Mouse (Mus musculus): ENCODE data around the gene I0C0044D17Rik. TPM values are rescaled to one million over a fixed set of nuclear protein-coding genes. Genes with fewer than 3 reads are reported as not detected.
A peak's percentile ranks its signal among the peaks of the same experiment; 100 is the strongest.
"Not testable (repeated sequence)": the region's sequence is repeated elsewhere in the genome, so short reads cannot be mapped to it uniquely, and the experiment has no call there.

Gene I0C0044D17Rik
- not detected in 2 replicates for total RNA-seq (2014; fragmentation: Nextera tagmentation)
- not detected in 2 replicates for total RNA-seq (2017)

GRCm38 (mm10) chr4:98823740-98824139, at the start of gene I0C0044D17Rik:
TSS of gene I0C0044D17Rik (minus strand) at chr4:98823840.
- ATAC-seq (replicated peaks; ENCODE audit: poor library complexity, severe bottlenecking), result not testable (repeated sequence)

GRCm38 (mm10) chr4:98865386-98866237, 42.0 kb upstream of the I0C0044D17Rik start:
- ATAC-seq (replicated peaks; ENCODE audit: poor library complexity, severe bottlenecking), result no peak

DNA sequence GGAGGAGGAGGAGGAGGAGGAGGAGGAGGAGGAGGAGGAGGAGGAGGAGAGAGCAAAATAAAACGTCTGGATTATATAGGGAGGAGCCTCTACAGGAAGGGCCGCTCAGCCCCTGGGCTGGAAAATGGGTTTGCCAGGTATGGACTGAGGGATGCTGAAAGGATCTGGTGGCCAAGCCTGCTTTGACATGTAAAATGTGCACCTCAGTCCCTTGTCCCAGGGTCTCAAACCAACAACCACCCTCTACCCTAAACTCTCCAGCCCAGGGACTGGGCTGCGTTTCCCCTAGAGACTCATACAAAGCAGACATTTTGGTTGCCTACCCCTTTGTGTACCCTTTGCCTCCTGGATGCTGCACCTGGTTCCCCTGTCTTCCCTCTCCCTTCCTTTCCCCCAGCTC, 40.9 kb upstream of the I0C0044D17Rik start:
- ATAC-seq (replicated peaks; ENCODE audit: poor library complexity, severe bottlenecking), result no peak

DNA sequence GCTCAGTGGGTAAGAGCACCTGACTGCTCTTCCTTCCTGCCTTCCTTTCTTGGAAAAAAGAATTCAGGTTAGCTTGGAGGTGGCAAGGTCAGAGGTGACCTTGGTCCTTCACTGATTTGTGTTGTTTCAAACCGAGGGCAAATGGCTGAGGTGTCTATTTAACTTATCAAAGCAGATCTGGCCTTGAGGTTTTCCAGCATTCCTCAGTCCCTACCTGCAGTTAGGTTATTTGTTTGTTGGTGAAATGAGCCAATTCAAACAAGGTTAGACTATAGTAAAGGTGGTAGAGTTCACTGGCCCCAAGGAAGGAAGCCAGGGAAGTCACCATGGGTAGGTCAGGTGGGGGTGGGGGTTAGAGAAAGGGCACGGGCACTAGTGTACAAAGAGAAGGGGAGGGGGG, 40.5 kb upstream of the I0C0044D17Rik start:
- no peak for ATAC-seq (replicated peaks; ENCODE audit: poor library complexity, severe bottlenecking)

DNA sequence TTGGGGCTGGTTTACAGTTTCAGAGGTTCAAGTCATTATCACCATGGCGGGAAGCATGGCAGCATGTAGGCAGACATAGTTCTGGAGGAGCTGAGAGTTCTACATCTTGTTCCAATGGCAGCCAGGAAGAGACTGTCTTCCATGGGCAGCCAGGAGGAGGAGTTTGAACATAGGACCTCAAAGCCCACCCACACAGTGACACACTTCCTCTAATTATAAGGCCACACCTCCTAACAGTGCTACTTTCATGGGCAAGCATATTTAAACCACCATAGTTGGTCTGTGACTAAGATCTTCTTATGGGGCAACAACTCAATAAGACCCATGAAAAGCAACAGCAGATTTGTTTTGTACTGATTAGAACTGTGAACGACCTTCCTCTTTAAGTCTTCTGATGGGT, 39.8 kb upstream of the I0C0044D17Rik start:
- ATAC-seq (replicated peaks; ENCODE audit: poor library complexity, severe bottlenecking), result no peak

DNA sequence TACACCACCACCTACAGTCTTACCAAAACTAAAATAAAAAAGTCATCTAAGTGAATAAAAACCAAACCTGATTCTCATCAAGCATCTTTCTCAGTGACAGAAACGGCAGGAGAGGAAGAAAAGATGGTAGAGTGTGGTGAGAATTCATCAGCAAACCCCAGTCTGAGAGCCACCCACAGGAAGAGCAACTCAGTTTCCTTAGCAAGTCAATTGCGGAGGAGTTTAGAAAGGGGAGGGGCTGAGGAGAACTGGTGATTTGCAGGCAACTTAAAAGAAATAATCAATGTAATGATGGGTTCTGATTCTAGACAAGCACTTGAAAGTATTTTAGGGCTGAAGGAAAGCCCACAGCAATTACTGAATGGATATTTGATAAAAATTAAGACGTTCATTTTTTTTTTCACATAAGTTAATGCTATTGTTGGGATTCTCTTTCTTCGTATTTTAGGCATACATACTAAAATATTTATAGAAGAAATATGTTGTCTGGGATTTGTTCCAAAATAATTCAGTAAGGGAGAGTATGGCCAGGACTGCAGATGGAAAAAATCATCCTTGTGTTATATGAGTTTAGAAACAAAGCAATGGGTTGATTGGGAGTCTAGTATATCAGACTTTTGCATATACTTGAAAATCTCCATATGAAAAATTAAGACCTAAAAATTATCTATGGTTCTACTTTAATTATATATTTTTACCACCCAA, 34.7 kb upstream of the I0C0044D17Rik start:
- ATAC-seq (replicated peaks; ENCODE audit: poor library complexity, severe bottlenecking), result no peak

GRCm38 (mm10) chr4:98857037-98857648, 33.5 kb upstream of the I0C0044D17Rik start:
- ATAC-seq (replicated peaks; ENCODE audit: poor library complexity, severe bottlenecking), result no peak

DNA sequence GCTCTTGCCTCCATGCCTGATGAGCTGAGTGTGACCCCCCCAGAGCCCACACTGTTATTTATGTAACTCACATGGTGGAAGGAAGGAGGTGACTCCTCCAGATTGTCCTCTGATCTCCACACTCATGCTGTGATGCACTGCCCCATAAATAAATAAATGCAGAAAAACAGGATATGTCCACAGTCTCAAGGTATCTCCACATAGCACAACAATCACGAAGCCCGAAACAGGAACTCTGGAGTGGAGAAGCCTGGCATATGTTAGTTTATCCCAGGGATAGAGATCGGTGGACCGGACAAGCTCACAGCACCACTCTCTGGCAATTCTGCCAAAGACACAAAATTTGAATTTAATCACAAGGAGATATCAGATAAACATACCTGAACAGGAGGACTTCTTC, 30.3 kb upstream of the I0C0044D17Rik start:
- ATAC-seq (replicated peaks; ENCODE audit: poor library complexity, severe bottlenecking), result no peak

GRCm38 (mm10) chr4:98850485-98850884, 26.8 kb upstream of the I0C0044D17Rik start:
- peak; percentile 55; the same call in 1 of the 2 replicates for ATAC-seq (replicated peaks; ENCODE audit: poor library complexity, severe bottlenecking)

GRCm38 (mm10) chr4:98847120-98847885, 23.7 kb upstream of the I0C0044D17Rik start:
- no peak for ATAC-seq (replicated peaks; ENCODE audit: poor library complexity, severe bottlenecking)

- no peak for ATAC-seq (replicated peaks; ENCODE audit: poor library complexity, severe bottlenecking)
Observed at GRCm38 (mm10) chr4:98846396-98846795, 22.8 kb upstream of the I0C0044D17Rik start.

- no peak for ATAC-seq (replicated peaks; ENCODE audit: poor library complexity, severe bottlenecking)
Observed at GRCm38 (mm10) chr4:98845687-98846125, 22.1 kb upstream of the I0C0044D17Rik start.

GRCm38 (mm10) chr4:98845201-98845600, 21.6 kb upstream of the I0C0044D17Rik start:
- ATAC-seq (replicated peaks; ENCODE audit: poor library complexity, severe bottlenecking), result no peak

DNA sequence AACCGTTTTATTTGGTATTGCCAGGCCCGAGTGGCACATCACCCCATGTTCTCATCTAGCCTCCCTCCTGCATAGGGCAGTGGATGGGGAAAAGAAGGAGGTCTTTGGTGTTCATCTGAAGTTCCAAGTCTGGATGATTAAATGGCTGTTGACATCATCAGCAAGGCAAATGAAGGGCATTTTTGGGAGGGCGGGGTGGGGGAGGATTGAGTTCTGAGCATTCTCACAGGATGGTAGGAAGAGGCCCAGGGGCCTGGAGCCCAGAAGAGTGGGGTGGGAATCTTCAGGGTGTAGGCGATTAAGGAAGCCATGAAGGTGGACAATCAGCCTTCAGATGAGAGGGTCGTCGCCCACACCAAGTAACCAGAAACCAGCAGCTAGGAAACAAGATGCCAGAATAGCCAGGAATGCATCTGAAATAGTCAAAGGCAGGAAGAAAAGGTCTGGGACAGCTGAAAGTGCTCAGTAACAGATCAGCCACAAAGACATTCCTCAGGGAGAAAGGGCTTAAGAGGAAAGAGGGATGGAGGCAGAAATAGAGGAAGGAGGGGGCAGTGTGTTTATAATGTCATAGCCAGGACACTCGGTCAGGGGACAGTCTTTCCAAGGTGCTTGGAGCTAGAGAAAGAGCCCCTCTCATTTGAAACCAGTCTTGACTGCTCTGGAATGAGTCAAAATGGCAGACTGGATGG, 20.4 kb upstream of the I0C0044D17Rik start:
- ATAC-seq (replicated peaks; ENCODE audit: poor library complexity, severe bottlenecking), result no peak

DNA sequence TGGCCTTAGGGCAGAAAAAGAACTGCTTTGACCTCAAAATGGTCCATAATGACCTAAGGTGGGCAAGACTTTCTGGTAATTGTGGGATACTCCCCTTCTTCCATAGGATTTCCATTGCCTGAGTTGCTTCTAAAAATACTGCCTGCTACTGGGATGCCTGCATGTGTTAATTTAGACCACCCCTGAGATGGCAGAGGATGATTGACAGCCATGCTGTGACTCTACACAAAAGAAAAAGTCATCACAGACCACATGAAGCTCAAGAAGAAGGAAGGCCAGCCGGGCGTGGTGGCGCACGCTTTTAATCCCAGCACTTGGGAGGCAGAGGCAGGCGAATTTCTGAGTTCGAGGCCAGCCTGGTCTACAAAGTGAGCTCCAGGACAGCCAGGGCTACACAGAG, 17.6 kb upstream of the I0C0044D17Rik start:
- ATAC-seq (replicated peaks; ENCODE audit: poor library complexity, severe bottlenecking), result not testable (repeated sequence)

DNA sequence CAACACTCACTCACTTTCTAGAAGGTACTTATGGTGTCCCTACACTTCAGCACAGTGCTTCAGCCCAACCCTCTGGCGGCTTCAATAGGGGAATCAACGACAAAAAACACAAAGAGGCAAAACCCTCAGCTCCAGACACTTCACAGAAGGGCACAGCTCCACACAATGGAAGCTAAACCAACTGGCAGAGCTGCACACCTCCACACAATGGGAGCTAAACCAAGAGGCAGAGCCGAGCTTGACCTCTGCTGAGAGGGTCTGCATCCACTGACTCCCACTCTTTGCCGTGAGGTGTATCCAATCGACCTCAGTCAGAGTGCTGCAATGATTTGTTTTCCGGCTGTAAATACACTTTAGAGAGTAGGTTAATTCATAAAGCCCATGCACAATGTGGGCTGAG, 16.9 kb upstream of the I0C0044D17Rik start:
- no peak for ATAC-seq (replicated peaks; ENCODE audit: poor library complexity, severe bottlenecking)

DNA sequence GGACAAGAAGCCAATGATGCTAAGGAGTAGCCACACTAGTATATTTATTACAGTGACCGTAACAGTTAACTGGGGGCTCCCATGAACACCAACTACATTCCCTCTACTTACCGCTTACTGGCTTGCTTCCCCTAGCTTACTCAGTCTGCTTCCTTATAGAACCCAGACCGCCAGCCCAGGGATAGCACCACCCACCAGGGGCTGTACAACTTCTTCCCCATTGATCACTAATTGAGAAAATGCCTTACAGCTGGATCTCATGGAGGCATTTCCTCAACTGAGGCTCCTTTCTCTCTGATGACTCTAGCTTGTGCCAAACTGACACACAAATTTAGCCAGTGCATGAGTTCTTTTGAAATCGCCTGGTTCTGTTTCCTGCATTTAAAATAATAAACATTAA, 15.3 kb upstream of the I0C0044D17Rik start:
- ATAC-seq (replicated peaks; ENCODE audit: poor library complexity, severe bottlenecking), result no peak

DNA sequence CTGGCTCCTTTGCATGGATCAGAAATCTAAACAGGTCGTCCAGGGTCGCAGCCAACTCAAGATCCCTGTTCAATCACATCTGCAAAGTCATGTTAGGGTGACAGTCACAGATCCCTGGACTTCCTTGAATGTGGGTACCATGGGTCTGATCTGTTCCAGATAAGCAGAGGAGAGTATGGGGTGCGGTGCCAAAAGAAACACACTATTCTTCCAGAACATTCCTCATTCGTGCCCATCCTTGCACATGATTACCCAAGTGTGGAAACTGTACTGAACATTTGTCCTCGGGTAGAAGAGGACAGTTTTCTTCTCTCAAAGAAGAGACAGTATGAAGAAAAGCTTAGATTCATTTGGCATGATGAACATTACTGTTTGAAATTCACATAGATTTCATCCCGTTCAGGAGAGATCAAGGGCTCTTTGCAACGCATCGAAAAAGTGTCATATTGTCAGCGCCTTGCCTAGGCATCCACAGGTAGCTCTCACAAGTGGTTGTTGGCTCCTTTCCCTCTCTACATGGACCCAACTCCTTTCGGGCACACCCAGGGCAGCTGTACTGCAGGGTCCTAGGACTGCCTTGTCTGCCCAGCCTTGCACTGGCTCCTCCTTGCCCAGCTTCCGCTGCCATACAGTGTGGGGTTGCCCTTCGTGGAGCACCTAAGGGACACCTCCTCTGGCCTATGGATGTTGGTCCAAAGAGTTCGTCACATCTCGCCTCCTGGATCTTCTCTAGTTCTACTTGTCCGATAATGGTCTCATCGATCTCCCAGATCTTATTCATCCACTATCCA, 14.3 kb upstream of the I0C0044D17Rik start:
- ATAC-seq (replicated peaks; ENCODE audit: poor library complexity, severe bottlenecking), result no peak

DNA sequence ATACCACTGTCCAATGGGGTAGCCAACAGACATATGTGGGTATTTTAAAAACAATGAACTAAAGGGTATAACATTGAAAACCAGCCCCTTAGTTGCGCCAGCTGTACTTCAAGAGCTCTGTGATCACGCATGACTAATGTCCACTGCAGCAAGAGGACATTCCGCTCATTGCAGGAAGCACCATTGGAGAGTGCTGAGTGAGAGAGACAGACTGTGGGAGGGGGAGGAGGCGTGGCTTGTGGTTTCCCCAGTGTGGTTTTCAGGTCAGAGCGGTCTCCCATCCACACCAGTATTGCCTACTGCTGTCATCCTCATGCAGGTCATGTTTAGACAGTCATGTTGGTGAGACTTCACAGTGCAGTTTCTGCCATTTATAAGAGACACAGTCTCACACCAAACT, 12.9 kb upstream of the I0C0044D17Rik start:
- peak; percentile 40; the same call in 1 of the 2 replicates for ATAC-seq (replicated peaks; ENCODE audit: poor library complexity, severe bottlenecking)
